Mouse (Mus musculus) MEL (cell line): ENCODE measurements at regions not wholly inside any gene's neighbourhood (a gene's known extent, or its start where the extent isn't known, plus 50 kb on each side); places are given as distances from the start of the nearest gene placed in this dataset.

Experiments
- CTCF ChIP-seq, 3 experiments: IDR thresholded peaks in 2 of 3; conservative IDR thresholded peaks in 1 of 3; 2 replicates each; pipeline ENCODE4 v1.5.1; 2011 to 2012; ENCODE audit warnings: low read length in 3 of 3, low read depth in 2 of 3, mild to moderate bottlenecking in 2 of 3, improper control_type of control experiment in 1 of 3, inconsistent platforms in 1 of 3, mixed read lengths in 1 of 3, moderate library complexity in 1 of 3; ENCODE audit not compliant: control insufficient read depth in 1 of 3, insufficient read depth in 1 of 3, poor library complexity in 1 of 3, severe bottlenecking in 1 of 3
- EP300 ChIP-seq, 2 experiments: IDR thresholded peaks; 2 replicates each; pipeline ENCODE4 v1.6.1; 2011; ENCODE audit warnings: improper control_type of control experiment in 2 of 2, low read length in 2 of 2, low read depth in 1 of 2, mild to moderate bottlenecking in 1 of 2
- GABPA ChIP-seq: IDR thresholded peaks from 2 replicates; pipeline ENCODE4 v1.6.1; 2012; ENCODE audit warnings: low read depth, mild to moderate bottlenecking, inconsistent platforms, low read length, improper control_type of control experiment, moderate library complexity
- GATA1 ChIP-seq: IDR thresholded peaks from 2 replicates; pipeline ENCODE4 v1.6.1; 2011; ENCODE audit warnings: low read depth, low read length, improper control_type of control experiment
- HCFC1 ChIP-seq: IDR thresholded peaks from 2 replicates; pipeline ENCODE4 v1.6.1; 2012; ENCODE audit warnings: low read depth, mild to moderate bottlenecking, inconsistent platforms, low read length, improper control_type of control experiment, moderate library complexity
- MAX ChIP-seq: IDR thresholded peaks from 2 replicates; pipeline ENCODE4 v1.6.1; 2011; ENCODE audit warnings: low read length, improper control_type of control experiment
- MYB ChIP-seq: IDR thresholded peaks from 2 replicates; pipeline ENCODE4 v1.6.1; 2011; ENCODE audit warnings: mild to moderate bottlenecking, low read depth, low read length, improper control_type of control experiment
- NELFE ChIP-seq: IDR thresholded peaks from 2 replicates; pipeline ENCODE4 v1.6.1; 2011; ENCODE audit warnings: low read depth, low read length, improper control_type of control experiment
- POLR2A ChIP-seq, 2 experiments: IDR thresholded peaks; 2 replicates each; pipeline ENCODE4 v1.6.1; 2011 to 2012; ENCODE audit warnings: low read length in 2 of 2, mild to moderate bottlenecking in 2 of 2, control low read depth in 1 of 2, improper control_type of control experiment in 1 of 2, low read depth in 1 of 2, moderate library complexity in 1 of 2; ENCODE audit not compliant: control insufficient read depth in 1 of 2, insufficient read depth in 1 of 2, poor library complexity in 1 of 2
- POLR2AphosphoS2 ChIP-seq: IDR thresholded peaks from 2 replicates; pipeline ENCODE4 v1.6.1; 2011; ENCODE audit warnings: low read length, improper control_type of control experiment
- TAL1 ChIP-seq: IDR thresholded peaks from 2 replicates; pipeline ENCODE4 v1.6.1; 2012; ENCODE audit warnings: mild to moderate bottlenecking, inconsistent platforms, low read length, moderate library complexity, mixed read lengths
- USF2 ChIP-seq, 2 experiments: IDR thresholded peaks; 2 replicates each; pipeline ENCODE4 v1.6.1; 2011 to 2012; ENCODE audit warnings: improper control_type of control experiment in 2 of 2, low read length in 2 of 2, borderline replicate concordance in 1 of 2, inconsistent platforms in 1 of 2, low read depth in 1 of 2, mild to moderate bottlenecking in 1 of 2; ENCODE audit not compliant: insufficient read depth in 1 of 2

- TF ChIP-seq HCFC1 (no peak), TAL1 (no peak), MYB (no peak), POLR2A (IDR thresholded peaks at IDR 0.05; ENCODE audit: control insufficient read depth in 1 of 2, insufficient read depth in 1 of 2, low read depth in 1 of 2, low read length in 2 of 2, poor library complexity in 1 of 2) (no peak), EP300 (IDR thresholded peaks at IDR 0.05; ENCODE audit: low read depth in 1 of 2, low read length in 2 of 2) (no peak), CTCF (IDR thresholded peaks at IDR 0.05 in 2 of 3, conservative IDR thresholded peaks at IDR 0.05 in 1 of 3; ENCODE audit: control insufficient read depth in 1 of 3, insufficient read depth in 1 of 3, low read depth in 2 of 3, low read length in 3 of 3, poor library complexity in 1 of 3, severe bottlenecking in 1 of 3) (no peak), GABPA (no peak), MAX (no peak), GATA1 (no peak), USF2 (IDR thresholded peaks at IDR 0.05; ENCODE audit: borderline replicate concordance in 1 of 2, insufficient read depth in 1 of 2, low read depth in 1 of 2, low read length in 2 of 2) (no peak), POLR2AphosphoS2 (no peak), NELFE (no peak)
Observed at GRCm38 (mm10) chr14:116754438-116755157, 170.5 kb upstream of the Gpc6 start.
